Mouse (Mus musculus) adrenal gland, adult 18-20 months (tissue): ENCODE results near the gene Clec12a. TPM values are rescaled to one million over a fixed set of nuclear protein-coding genes. Genes with fewer than 3 reads are reported as not detected.
"Not testable (repeated sequence)": the region's sequence is repeated elsewhere in the genome, so short reads cannot be mapped to it uniquely, and the experiment has no call there.

Experiments
- DNase-seq, 2 experiments: peaks; one replicate each; pipeline ENCODE4 v3.0.0; 2021 to 2022; ENCODE audit warnings: low spot score in 2 of 2
- long read RNA-seq, 2 experiments: library from polyadenylated mRNA; stranded (forward); transcript quantifications; one replicate each; pipeline ENCODE4 v2.0.0; 2021
- total RNA-seq, 2 experiments: library from RNA; stranded (reverse); gene quantifications; 1 replicate in 1 of 2; 2 replicates in 1 of 2; pipeline ENCODE4 v1.2.3; 2021

Gene Clec12a
- 1 to 10 TPM in 1 of 2 experiments, under 1 TPM in 1; 0.70 to 3.4 TPM for total RNA-seq
- long read RNA-seq, experiment 1, partial matches to known transcripts: 1 of 2 reads
- long read RNA-seq, experiment 1, other reads (novel, unspliced or antisense): 0 of 2 reads
- long read RNA-seq, experiment 2: 0 reads

DNA sequence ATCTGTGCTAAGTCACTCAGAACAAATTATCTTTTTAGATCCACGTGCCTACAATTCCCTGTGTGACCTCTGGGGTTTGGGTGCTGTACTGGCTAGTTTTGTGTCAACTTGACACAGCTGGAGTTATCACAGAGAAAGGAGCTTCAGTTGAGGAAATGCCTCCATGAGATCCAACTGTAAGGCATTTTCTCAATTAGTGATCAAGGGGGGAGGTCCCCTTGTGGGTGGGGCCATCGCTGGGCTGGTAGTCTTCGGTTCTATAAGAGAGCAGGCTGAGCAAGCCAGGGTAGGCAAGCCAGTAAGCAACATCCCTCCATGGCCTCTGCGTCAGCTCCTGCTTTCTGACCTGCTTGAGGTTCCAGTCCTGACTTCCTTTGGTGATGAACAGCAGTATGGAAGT lies at the start of gene Clec12a:
Gene Clec12a (plus strand): TSS at position 301 of the 400 bp plus-strand sequence.
- not testable (repeated sequence) for DNase-seq

DNA sequence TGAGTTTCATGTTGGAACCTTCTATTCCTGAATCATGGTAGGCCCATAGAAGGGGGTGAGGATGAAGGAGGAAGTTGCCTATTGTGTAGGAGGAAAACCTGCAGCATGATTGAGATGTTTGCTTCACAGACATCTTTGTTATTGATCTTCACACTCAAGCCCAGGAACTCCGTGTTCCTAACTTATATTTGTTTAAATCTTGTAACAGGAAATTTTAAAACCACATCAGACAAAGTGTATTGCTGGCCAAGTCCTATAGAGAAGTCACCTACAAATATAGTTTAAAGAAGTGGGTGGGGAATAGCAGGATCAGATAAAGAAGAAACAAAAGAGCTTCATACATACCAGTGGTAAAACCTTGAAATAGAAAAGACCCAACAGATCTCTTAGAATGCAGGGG lies 38.3 kb upstream of the Clec12a start:
- no peak for DNase-seq

GRCm38 (mm10) chr6:129312499-129312898 lies 30.0 kb upstream of the Clec12a start:
- DNase-seq: no peak

- DNase-seq: no peak
These were observed 27.8 kb upstream of the Clec12a start for GRCm38 (mm10) chr6:129314655-129315168.

- DNase-seq: no peak
These were observed 26.8 kb upstream of the Clec12a start for GRCm38 (mm10) chr6:129315698-129316097.

GRCm38 (mm10) chr6:129316463-129316862 lies 26.0 kb upstream of the Clec12a start:
- DNase-seq: no peak

GRCm38 (mm10) chr6:129318395-129318794 lies 24.1 kb upstream of the Clec12a start:
- DNase-seq: no peak

DNA sequence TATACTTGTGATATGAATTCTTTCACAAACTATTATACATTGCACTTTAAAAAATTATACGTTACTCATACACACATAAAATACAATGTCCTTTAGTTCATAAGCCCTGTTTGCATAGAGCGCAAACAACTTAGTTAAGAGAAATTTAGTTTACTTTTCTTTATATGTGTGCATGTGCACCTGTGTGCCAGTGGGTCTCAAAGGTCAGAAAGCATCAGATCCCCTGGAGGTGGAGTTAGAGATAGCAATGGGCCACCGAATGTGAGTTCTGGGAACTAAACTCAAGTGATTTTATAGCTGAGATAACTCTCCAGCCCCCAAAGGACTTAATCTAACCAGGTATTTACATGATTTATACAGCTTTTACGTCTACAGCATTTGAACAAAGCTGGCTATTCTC lies 23.2 kb upstream of the Clec12a start:
- DNase-seq: no peak

DNA sequence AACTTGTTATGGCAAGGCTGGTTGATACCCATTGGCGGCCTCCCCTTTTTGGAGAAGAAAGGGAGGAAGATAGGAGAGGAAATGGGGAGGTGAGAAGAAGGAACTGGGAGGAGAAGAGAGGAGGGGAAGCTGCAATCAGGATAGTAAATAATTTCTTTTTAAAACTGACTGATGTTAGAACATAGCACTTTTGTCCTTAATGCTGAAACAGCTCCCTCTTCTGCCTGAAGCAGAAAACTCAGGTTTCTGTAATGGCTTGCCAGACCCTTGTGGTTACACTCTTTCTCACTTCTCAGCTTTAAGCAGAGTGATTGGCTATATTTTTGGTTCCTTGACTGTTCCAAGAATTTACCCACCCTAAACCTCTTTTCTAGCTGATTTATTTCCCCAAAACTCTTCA lies 16.5 kb upstream of the Clec12a start:
- DNase-seq: no peak

GRCm38 (mm10) chr6:129326568-129327150 lies 15.8 kb upstream of the Clec12a start:
- DNase-seq: no peak

GRCm38 (mm10) chr6:129331610-129332009 lies 10.9 kb upstream of the Clec12a start, which contains the start of gene 4922502D21Rik:
Gene 4922502D21Rik, minus strand, starts transcription at chr6:129331796.
- no peak for DNase-seq

- peak; percentile 12 to 27 for DNase-seq
These were observed 8.8 kb upstream of the Clec12a start for GRCm38 (mm10) chr6:129333674-129334078.

GRCm38 (mm10) chr6:129337751-129338150 lies 4.7 kb upstream of the Clec12a start:
- no peak for DNase-seq

GRCm38 (mm10) chr6:129344408-129344807 lies 1.9 kb downstream of the Clec12a start:
- no peak for DNase-seq

- DNase-seq: no peak
These were observed 7.2 kb downstream of the Clec12a start for GRCm38 (mm10) chr6:129349524-129350352.

GRCm38 (mm10) chr6:129351091-129351490 lies 8.6 kb downstream of the Clec12a start:
- DNase-seq: no peak

GRCm38 (mm10) chr6:129355774-129356173 lies 13.3 kb downstream of the Clec12a start:
- no peak for DNase-seq

GRCm38 (mm10) chr6:129356430-129356829 lies 13.9 kb downstream of the Clec12a start:
- DNase-seq: no peak

DNA sequence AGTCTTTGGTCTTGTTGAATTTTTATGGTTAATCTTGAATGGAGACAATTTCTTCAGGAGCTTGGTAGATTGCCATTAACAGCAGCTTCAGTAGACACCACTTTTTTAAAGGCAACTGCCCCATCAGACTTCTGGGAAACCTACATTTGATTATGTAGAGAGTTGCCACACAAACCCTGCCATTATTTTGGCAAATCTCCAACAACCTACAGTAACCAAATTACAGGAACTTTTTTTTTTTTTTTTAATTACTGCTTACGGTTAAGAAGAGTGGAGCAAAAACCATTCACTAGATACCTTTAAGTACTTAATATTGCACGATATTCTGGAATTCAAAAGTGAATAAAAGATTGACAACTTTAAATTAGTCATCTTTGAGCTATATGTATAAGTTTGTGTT lies 17.0 kb downstream of the Clec12a start:
- no peak for DNase-seq

GRCm38 (mm10) chr6:129363942-129364341 lies 21.5 kb downstream of the Clec12a start:
- DNase-seq: no peak

GRCm38 (mm10) chr6:129365959-129366359 lies 23.5 kb downstream of the Clec12a start:
- DNase-seq: peak; percentile 22 to 30
